Mouse (Mus musculus) small intestine, adult 2 months (tissue): ENCODE data around the gene Limch1.

Source experiments
- CTCF ChIP-seq: fragments of 200-500 bp; IDR thresholded peaks from 2 replicates; pipeline ENCODE4 v1.5.1; 2012; ENCODE audit warnings: low read depth, mild to moderate bottlenecking, control low read depth, inconsistent platforms, low read length, moderate library complexity, mixed read lengths; ENCODE audit not compliant: insufficient replicate concordance, insufficient read length; ENCODE audit errors: extremely low read depth
- POLR2A ChIP-seq: fragments of 200-500 bp; IDR thresholded peaks from 2 replicates; pipeline ENCODE4 v1.6.1; 2012; ENCODE audit warnings: low read depth, mild to moderate bottlenecking, control low read depth, inconsistent platforms, low read length, moderate library complexity

DNA sequence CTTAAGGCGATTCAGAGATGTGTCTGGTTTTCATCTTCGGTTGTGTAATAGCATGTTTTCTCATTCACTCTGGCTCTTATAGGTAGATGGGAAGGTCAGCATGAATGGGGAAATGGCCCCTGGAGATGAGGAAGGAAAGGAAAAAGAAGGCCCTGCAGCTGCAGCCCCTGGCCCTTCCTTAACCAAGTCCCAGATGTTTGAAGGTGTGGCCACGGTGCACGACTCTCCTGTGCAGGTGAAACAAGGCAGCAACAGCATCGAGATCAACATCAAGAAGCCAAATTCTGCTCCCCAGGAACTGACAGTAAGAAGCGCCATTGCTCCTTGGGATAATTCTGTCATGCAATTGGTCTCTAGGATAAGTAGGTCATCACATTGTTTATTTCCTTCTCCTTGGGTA lies 256.7 kb downstream of the Limch1 start:
- TF ChIP-seq CTCF (no peak), POLR2A (no peak)
